Mouse (Mus musculus): Measurements from ENCODE around the gene Bmp2k.

DNA sequence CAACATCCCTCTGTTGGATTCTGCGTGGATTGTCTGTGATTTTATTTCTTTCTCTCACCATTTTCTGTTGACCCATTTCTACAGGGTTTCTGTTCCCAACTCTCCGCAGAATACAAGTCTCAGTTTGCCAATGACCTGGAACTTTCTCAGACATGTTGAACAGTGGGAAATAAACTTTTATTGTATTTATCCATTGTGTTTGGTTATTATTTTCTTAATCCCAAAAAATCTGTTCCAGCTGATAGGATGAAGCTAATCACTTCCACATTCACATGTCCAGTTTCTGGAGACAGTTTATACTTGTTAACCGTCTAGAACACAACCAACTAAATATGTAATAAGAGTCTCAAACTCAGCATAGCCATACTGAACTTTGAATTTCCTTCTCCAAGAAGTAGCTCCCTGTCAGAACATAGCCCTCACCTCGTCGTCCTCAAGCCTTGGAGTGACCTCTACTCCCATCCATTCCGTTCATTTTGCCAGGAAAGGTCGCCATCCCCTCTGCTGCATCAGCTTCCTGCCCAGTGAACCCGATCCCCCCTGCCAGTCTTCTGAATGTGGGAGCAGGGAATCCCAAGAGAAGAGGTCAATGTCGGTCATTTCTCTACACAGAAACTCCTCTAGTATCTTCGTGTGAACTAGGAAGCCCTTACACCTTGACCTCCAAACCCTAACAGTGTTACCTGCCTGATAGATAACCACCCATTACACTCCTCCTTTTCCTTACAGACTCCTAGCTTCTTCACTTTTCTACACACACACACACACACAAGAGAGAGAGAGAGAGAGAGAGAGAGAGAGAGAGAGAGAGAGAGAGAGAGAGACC, 46.6 kb upstream of the Bmp2k start:
- TF ChIP-seq POLR2A (IDR thresholded peaks at IDR 0.05; ENCODE audit: borderline replicate concordance, extremely low read depth, low read depth, low read length) (no peak), CTCF (IDR thresholded peaks at IDR 0.05; ENCODE audit: insufficient read depth, low read length) (no peak)
